Comparison of ENCODE assay signal across 9 mouse cellular contexts in genomic region chr1:136006292-136006748, GRCm38 (mm10). TPM values are rescaled to one million over a fixed set of nuclear protein-coding genes. Genes with fewer than 3 reads are reported as not detected.
A peak's percentile ranks its signal among the peaks of the same experiment; 100 is the strongest.
DNase-seq lines count a peak whose midpoint lies in the region; ATAC-seq and TF ChIP-seq lines count a peak whose summit lies in the region.
"Had no signal": no experiment of that assay in that cellular context is flagged by ENCODE, and none has a peak within 500 bp of the region (broad histone marks: within the 10 kb centered on the region; RNA-seq: fewer than 3 reads in every experiment).

Gene Igfn1 (minus strand): TSS chr1:136006342.

- 88% methylated on average over 3 of the region's 3 CpGs for WGBS in kidney, adult 2 months
- 76% methylated on average over 3 of the region's 3 CpGs for WGBS in embryonic facial prominence, embryonic 15.5 days
- 73% methylated on average over 3 of the region's 3 CpGs for WGBS in hindbrain, embryonic 16.5 days
- 89% methylated on average over 3 of the region's 3 CpGs for WGBS in midbrain, embryonic 14.5 days

- no peaks in the 10 kb centered on the region for H3K9me3 ChIP-seq in embryonic facial prominence, embryonic 15.5 days (replicated peaks)
- H3K9me3 ChIP-seq in hindbrain, embryonic 16.5 days (ENCODE audit: control insufficient read depth, low read length), result no peaks in the 10 kb centered on the region
- no peaks in the 10 kb centered on the region for H3K9me3 ChIP-seq in midbrain, embryonic 14.5 days (ENCODE audit: control insufficient read depth, low read length)

- H3K4me1 ChIP-seq in kidney, adult 2 months (ENCODE audit: control insufficient read depth, insufficient read depth, low read length), result peaks cover 6% of the 10 kb centered on the region; the same call in 1 of the 2 replicates
- H3K4me1 ChIP-seq in embryonic facial prominence, embryonic 15.5 days, result peaks cover 11% of the 10 kb centered on the region
- H3K4me1 ChIP-seq in hindbrain, embryonic 16.5 days (ENCODE audit: control insufficient read depth, insufficient read depth, low read depth, low read length), result peaks cover 7% of the 10 kb centered on the region
- H3K4me1 ChIP-seq in midbrain, embryonic 14.5 days (ENCODE audit: control insufficient read depth, insufficient read depth, low read length), result peaks cover 10% of the 10 kb centered on the region

- H3K4me2 ChIP-seq in embryonic facial prominence, embryonic 15.5 days (replicated peaks), result peak within 1 kb of the TSS; percentile 67
- H3K4me2 ChIP-seq in hindbrain, embryonic 16.5 days (ENCODE audit: low read length), result peak within 1 kb of the TSS; percentile 69
- peak within 1 kb of the TSS; percentile 60 for H3K4me2 ChIP-seq in midbrain, embryonic 14.5 days (ENCODE audit: low read length)

- no peak within 1 kb of the TSS for H3K27ac ChIP-seq in kidney, adult 2 months (ENCODE audit: insufficient read depth, low read depth, low read length)
- H3K27ac ChIP-seq in embryonic facial prominence, embryonic 15.5 days (replicated peaks), result no peak within 1 kb of the TSS
- H3K27ac ChIP-seq in hindbrain, embryonic 16.5 days (ENCODE audit: low read depth, low read length), result no peak within 1 kb of the TSS
- no peak within 1 kb of the TSS for H3K27ac ChIP-seq in midbrain, embryonic 14.5 days (replicated peaks; ENCODE audit: low read depth, low read length)

- no peak for TF ChIP-seq CTCF in kidney, adult 2 months (conservative IDR thresholded peaks at IDR 0.05; ENCODE audit: insufficient read depth, insufficient read length, low read depth, low read length)

- peak within 1 kb of the TSS; percentile 65; the same call in 1 of the 2 replicates for H3K4me3 ChIP-seq in kidney, adult 2 months (ENCODE audit: insufficient read depth, low read depth, low read length)
- H3K4me3 ChIP-seq in embryonic facial prominence, embryonic 15.5 days (replicated peaks), result peak within 1 kb of the TSS; percentile 46; the same call in 1 of the 2 replicates
- H3K4me3 ChIP-seq in hindbrain, embryonic 16.5 days (ENCODE audit: low read length), result no peak within 1 kb of the TSS
- no peak within 1 kb of the TSS for H3K4me3 ChIP-seq in midbrain, embryonic 14.5 days (replicated peaks; ENCODE audit: low read depth, low read length)

- no peaks in the 10 kb centered on the region for H3K27me3 ChIP-seq in kidney, adult 2 months (replicated peaks; ENCODE audit: control insufficient read depth, insufficient read depth, low read length)
- H3K27me3 ChIP-seq in embryonic facial prominence, embryonic 15.5 days, result peaks cover 15% of the 10 kb centered on the region
- no peaks in the 10 kb centered on the region; the same call in 1 of the 2 replicates for H3K27me3 ChIP-seq in hindbrain, embryonic 16.5 days (replicated peaks; ENCODE audit: control insufficient read depth, insufficient read depth, low read length)
- H3K27me3 ChIP-seq in midbrain, embryonic 14.5 days (ENCODE audit: control insufficient read depth, insufficient read depth, low read length), result 0 out of 2 replicates have a peak, but pooled peaks cover 11% of the 10 kb centered on the region

- no peak for TF ChIP-seq POLR2A in kidney, adult 2 months (IDR thresholded peaks at IDR 0.05; ENCODE audit: low read depth, low read length)

- DNase-seq in kidney, adult 2 months, result no peak
- DNase-seq in kidney, postnatal 14 days, result no peak
- DNase-seq in midbrain, embryonic 14.5 days, result no peak
- DNase-seq in urinary bladder, postnatal 4 days (ENCODE audit: low spot score in 2 of 2), result no peak
- no peak for DNase-seq in ovary, postnatal 36 days (ENCODE audit: low spot score)
- no peak for DNase-seq in retina, postnatal 1 day

- H3K9ac ChIP-seq in embryonic facial prominence, embryonic 15.5 days, result no peak within 1 kb of the TSS
- no peak within 1 kb of the TSS for H3K9ac ChIP-seq in hindbrain, embryonic 16.5 days (ENCODE audit: low read depth, low read length)
- no peak within 1 kb of the TSS for H3K9ac ChIP-seq in midbrain, embryonic 14.5 days (replicated peaks; ENCODE audit: low read length)

- no peak for ATAC-seq in embryonic facial prominence, embryonic 15.5 days (ENCODE audit: insufficient number of reproducible peaks, low FRiP score, low TSS enrichment, low read depth)
- no peak for ATAC-seq in hindbrain, embryonic 16.5 days
- no peak for ATAC-seq in midbrain, embryonic 14.5 days (ENCODE audit: low FRiP score, low TSS enrichment)

- H3K36me3 ChIP-seq in kidney, adult 2 months (ENCODE audit: control insufficient read depth, insufficient read depth, low read length), result no peaks in the 10 kb centered on the region
- no peaks in the 10 kb centered on the region for H3K36me3 ChIP-seq in embryonic facial prominence, embryonic 15.5 days
- no peaks in the 10 kb centered on the region for H3K36me3 ChIP-seq in hindbrain, embryonic 16.5 days (ENCODE audit: control insufficient read depth, insufficient read depth, low read length)
- H3K36me3 ChIP-seq in midbrain, embryonic 14.5 days (ENCODE audit: control insufficient read depth, insufficient read depth, low read length), result no peaks in the 10 kb centered on the region
- H3K36me3 ChIP-seq: G1E had no signal

RNA-seq across cellular contexts. Expression of gene Igfn1, which starts in this region (rescaled TPM):
- polyA plus RNA-seq in kidney, adult 2 months (2012; rRNA removed), result 0.61 and 0.78 TPM in 2 replicates
- 0.09 and 0.12 TPM in 2 replicates for polyA plus RNA-seq in embryonic facial prominence, embryonic 15.5 days (2015; fragmentation: Nextera tagmentation; extraction: Ambion mirVana)
- polyA plus RNA-seq in hindbrain, embryonic 16.5 days (2015; fragmentation: Nextera tagmentation; extraction: Ambion mirVana), result 0.05 TPM in 1 of 2 replicates, not detected in the other
- not detected in 2 replicates for polyA plus RNA-seq in midbrain, embryonic 14.5 days (2014; fragmentation: Nextera tagmentation; extraction: Ambion mirVana)

Comparison
In these comparisons a context has a peak if more than half of its experiments do, and no peak if none do; other contexts are left out.
1. H3K4me3 ChIP-seq: peak in kidney, adult 2 months (single experiment) and embryonic facial prominence, embryonic 15.5 days (single experiment); none in hindbrain, embryonic 16.5 days (single experiment) and midbrain, embryonic 14.5 days (single experiment).
2. Peak in every context shown above with its lines, with median percentiles within 50 percentile points of each other: H3K4me2 ChIP-seq.